9 mouse cellular contexts compared by ENCODE assay signal in the genomic region with DNA sequence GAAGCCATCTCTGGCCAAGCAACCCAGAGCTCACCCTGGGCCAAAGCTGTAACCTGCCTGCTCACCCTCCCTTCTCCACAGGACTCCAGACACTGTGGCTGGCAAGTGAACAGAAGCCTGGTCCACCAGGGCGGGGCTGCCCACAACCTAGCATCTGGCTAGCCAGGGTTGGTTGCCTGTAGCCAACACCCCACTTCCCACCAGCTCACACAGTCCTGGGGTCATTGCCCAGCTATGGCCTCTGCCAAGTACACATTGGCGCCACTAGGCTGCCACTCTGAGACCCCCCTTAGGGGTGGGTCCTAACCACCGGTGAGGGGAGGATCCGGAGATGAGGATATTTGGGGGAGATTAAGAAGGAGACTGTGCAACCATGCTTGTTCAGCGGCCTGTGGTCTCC. TPM values are rescaled to one million over a fixed set of nuclear protein-coding genes. Genes with fewer than 3 reads are reported as not detected.
DNase-seq lines count a peak whose midpoint lies in the region; ATAC-seq lines count a peak whose summit lies in the region.
"Had no signal": no experiment of that assay in that cellular context is flagged by ENCODE, and none has a peak within 500 bp of the region (broad histone marks: within the 10 kb centered on the region; RNA-seq: fewer than 3 reads in every experiment).

No protein-coding gene starts in this region.

- H3K27me3 ChIP-seq in heart, embryonic 13.5 days (replicated peaks) = peaks cover 42% of the 10 kb centered on the region
- H3K27me3 ChIP-seq in embryonic facial prominence, embryonic 12.5 days = peaks cover 32% of the 10 kb centered on the region
- H3K27me3 ChIP-seq in hindbrain, embryonic 12.5 days = peaks cover 34% of the 10 kb centered on the region
- peaks cover 12% of the 10 kb centered on the region for H3K27me3 ChIP-seq in megakaryocyte, embryonic 14.5 days (replicated peaks)

- peak overlapping the region; percentile 75 for H3K9ac ChIP-seq in heart, embryonic 13.5 days
- H3K9ac ChIP-seq in embryonic facial prominence, embryonic 12.5 days = 0 out of 2 replicates have a peak overlapping the region, but pooled peaks have one; percentile 27
- no peak overlapping the region for H3K9ac ChIP-seq in hindbrain, embryonic 12.5 days

- H3K4me3 ChIP-seq in heart, embryonic 13.5 days = peak overlapping the region; percentile 44
- H3K4me3 ChIP-seq in embryonic facial prominence, embryonic 12.5 days = peak overlapping the region; percentile 27; the same call in 1 of the 2 replicates
- 0 out of 2 replicates have a peak overlapping the region, but pooled peaks have one; percentile 26 for H3K4me3 ChIP-seq in hindbrain, embryonic 12.5 days
- H3K4me3 ChIP-seq in megakaryocyte, embryonic 14.5 days (replicated peaks) = peak overlapping the region; percentile 90

- no peaks in the 10 kb centered on the region for H3K9me3 ChIP-seq in heart, embryonic 13.5 days
- H3K9me3 ChIP-seq in embryonic facial prominence, embryonic 12.5 days = no peaks in the 10 kb centered on the region
- H3K9me3 ChIP-seq in hindbrain, embryonic 12.5 days (replicated peaks) = no peaks in the 10 kb centered on the region
- H3K9me3 ChIP-seq in megakaryocyte, embryonic 14.5 days = no peaks in the 10 kb centered on the region

- H3K4me1 ChIP-seq in heart, embryonic 13.5 days = peaks cover 15% of the 10 kb centered on the region
- peaks cover 16% of the 10 kb centered on the region for H3K4me1 ChIP-seq in embryonic facial prominence, embryonic 12.5 days
- peaks cover 19% of the 10 kb centered on the region for H3K4me1 ChIP-seq in hindbrain, embryonic 12.5 days
- peaks cover 55% of the 10 kb centered on the region for H3K4me1 ChIP-seq in megakaryocyte, embryonic 14.5 days

- WGBS in heart, embryonic 13.5 days = 41% methylated on average over 5 of the region's 5 CpGs
- WGBS in embryonic facial prominence, embryonic 12.5 days = 61% methylated on average over 5 of the region's 5 CpGs
- WGBS in hindbrain, embryonic 12.5 days = 59% methylated on average over 5 of the region's 5 CpGs

- peak overlapping the region; percentile 73 for H3K4me2 ChIP-seq in heart, embryonic 13.5 days
- peak overlapping the region; percentile 42 for H3K4me2 ChIP-seq in embryonic facial prominence, embryonic 12.5 days (replicated peaks)
- peak overlapping the region; percentile 51; the same call in 1 of the 2 replicates for H3K4me2 ChIP-seq in hindbrain, embryonic 12.5 days (replicated peaks)

- H3K27ac ChIP-seq in heart, embryonic 13.5 days (replicated peaks) = no peak overlapping the region
- no peak overlapping the region for H3K27ac ChIP-seq in embryonic facial prominence, embryonic 12.5 days
- no peak overlapping the region for H3K27ac ChIP-seq in hindbrain, embryonic 12.5 days

- intact Hi-C loops in heart, postnatal 10 days (cut with DNase I) = no loop called here

- DNase-seq in heart, postnatal 10 days = no peak
- DNase-seq in thymus, postnatal 10 days (ENCODE audit: low spot score in 2 of 2) = no peak
- no peak for DNase-seq in kidney, adult 9 months
- DNase-seq in urinary bladder, postnatal 36 days (ENCODE audit: low spot score in 2 of 2) = no peak

- no peak for ATAC-seq in heart, embryonic 13.5 days (ENCODE audit: extremely low read depth, insufficient number of reproducible peaks, low FRiP score, low TSS enrichment)
- ATAC-seq in embryonic facial prominence, embryonic 12.5 days (ENCODE audit: insufficient number of reproducible peaks, insufficient read depth, low FRiP score, low TSS enrichment) = no peak
- ATAC-seq in hindbrain, embryonic 12.5 days (ENCODE audit: low FRiP score) = no peak

- H3K36me3 ChIP-seq in heart, embryonic 13.5 days = peaks cover 7% of the 10 kb centered on the region; the same call in 1 of the 2 replicates
- peaks cover 9% of the 10 kb centered on the region for H3K36me3 ChIP-seq in embryonic facial prominence, embryonic 12.5 days
- H3K36me3 ChIP-seq in hindbrain, embryonic 12.5 days = no peaks in the 10 kb centered on the region
- H3K36me3 ChIP-seq in megakaryocyte, embryonic 14.5 days (replicated peaks; ENCODE audit: low read length) = peaks cover 40% of the 10 kb centered on the region

RNA-seq across cellular contexts. Expression of gene Chad, which starts 1.0 kb away (rescaled TPM):
- 0.34 and 0.39 TPM in 2 replicates for polyA plus RNA-seq in heart, embryonic 13.5 days (2015; fragmentation: Nextera tagmentation; extraction: Ambion mirVana)
- under 1 TPM; 0.74 TPM for total RNA-seq in heart, postnatal 10 days (2021)
- polyA plus RNA-seq in embryonic facial prominence, embryonic 12.5 days (2016; fragmentation: Nextera tagmentation; extraction: Ambion mirVana) = 2.0 and 3.6 TPM in 2 replicates
- polyA plus RNA-seq in hindbrain, embryonic 12.5 days (2016; fragmentation: Nextera tagmentation; extraction: Ambion mirVana) = 0.98 and 1.5 TPM in 2 replicates
- polyA plus RNA-seq in megakaryocyte, embryonic 14.5 days (2012; ENCODE audit: insufficient read depth, low replicate concordance) = 0.45 TPM in 1 of 2 replicates, not detected in the other

RNA-seq across cellular contexts. Expression of gene Rsad1, which starts 14.8 kb away (rescaled TPM):
- polyA plus RNA-seq in heart, embryonic 13.5 days (2015; fragmentation: Nextera tagmentation; extraction: Ambion mirVana) = 4.8 and 5.3 TPM in 2 replicates
- 10 to 100 TPM in 1 of 2 experiments, 1 to 10 TPM in 1; 9.8 to 10.2 TPM for total RNA-seq in heart, postnatal 10 days (2021)
- 5.0 and 5.7 TPM in 2 replicates for polyA plus RNA-seq in embryonic facial prominence, embryonic 12.5 days (2016; fragmentation: Nextera tagmentation; extraction: Ambion mirVana)
- 3.4 and 4.6 TPM in 2 replicates for polyA plus RNA-seq in hindbrain, embryonic 12.5 days (2016; fragmentation: Nextera tagmentation; extraction: Ambion mirVana)
- 0.92 and 2.2 TPM in 2 replicates for polyA plus RNA-seq in megakaryocyte, embryonic 14.5 days (2012; ENCODE audit: insufficient read depth, low replicate concordance)

RNA-seq across cellular contexts. Expression of gene Acsf2, which starts 37.9 kb away (rescaled TPM):
- polyA plus RNA-seq in heart, embryonic 13.5 days (2015; fragmentation: Nextera tagmentation; extraction: Ambion mirVana) = 2.8 and 3.1 TPM in 2 replicates
- total RNA-seq in heart, postnatal 10 days (2021) = 10 to 100 TPM; 44.5 to 49.6 TPM
- 5.5 and 5.9 TPM in 2 replicates for polyA plus RNA-seq in embryonic facial prominence, embryonic 12.5 days (2016; fragmentation: Nextera tagmentation; extraction: Ambion mirVana)
- 3.3 and 3.5 TPM in 2 replicates for polyA plus RNA-seq in hindbrain, embryonic 12.5 days (2016; fragmentation: Nextera tagmentation; extraction: Ambion mirVana)
- polyA plus RNA-seq in megakaryocyte, embryonic 14.5 days (2012; ENCODE audit: insufficient read depth, low replicate concordance) = 12.9 and 26.6 TPM in 2 replicates

RNA-seq across cellular contexts. Expression of gene Mycbpap, which starts 42.3 kb away (rescaled TPM):
- polyA plus RNA-seq in heart, embryonic 13.5 days (2015; fragmentation: Nextera tagmentation; extraction: Ambion mirVana) = 5.6 and 6.8 TPM in 2 replicates
- 1 to 10 TPM; 3.9 to 4.9 TPM for total RNA-seq in heart, postnatal 10 days (2021)
- 2.5 and 3.7 TPM in 2 replicates for polyA plus RNA-seq in embryonic facial prominence, embryonic 12.5 days (2016; fragmentation: Nextera tagmentation; extraction: Ambion mirVana)
- polyA plus RNA-seq in hindbrain, embryonic 12.5 days (2016; fragmentation: Nextera tagmentation; extraction: Ambion mirVana) = 4.2 and 5.2 TPM in 2 replicates
- polyA plus RNA-seq in megakaryocyte, embryonic 14.5 days (2012; ENCODE audit: insufficient read depth, low replicate concordance) = not detected in 2 replicates
- total RNA-seq: neutrophil, adult 5-6 weeks had no signal

Comparison
In these comparisons a context has a peak if more than half of its experiments do, and no peak if none do; other contexts are left out.
1. H3K4me3 ChIP-seq: peak in every context shown above with its lines; median percentile 90 in megakaryocyte, embryonic 14.5 days; 44 in heart, embryonic 13.5 days; 27 in embryonic facial prominence, embryonic 12.5 days; 26 in hindbrain, embryonic 12.5 days.